Mouse (Mus musculus) liver, embryonic 14.5 days (tissue): Measurements from ENCODE around the gene Cnnm2.

Experiments
- CTCF ChIP-seq: IDR thresholded peaks from 2 replicates; pipeline ENCODE4 v1.5.1; 2016; ENCODE audit warnings: antibody characterized with exemption, low read depth, control low read depth
- EP300 ChIP-seq: IDR thresholded peaks from 2 replicates; pipeline ENCODE4 v1.6.1; 2016; ENCODE audit warnings: antibody characterized with exemption, low read depth

GRCm38 (mm10) chr19:46877886-46878285 is 116.5 kb downstream of the Cnnm2 start:
- TF ChIP-seq CTCF = no peak
- no peak for TF ChIP-seq EP300
